Comparison of ENCODE assay signal across 14 mouse cellular contexts in genomic region chr11:105823246-105823645, GRCm38 (mm10).
DNase-seq lines count a peak whose midpoint lies in the region; ATAC-seq and TF ChIP-seq lines count a peak whose summit lies in the region.
"Had no signal": no experiment of that assay in that cellular context is flagged by ENCODE, and none has a peak within 500 bp of the region (broad histone marks: within the 10 kb centered on the region; RNA-seq: fewer than 3 reads in every experiment).

No protein-coding gene starts in this region.

- no peak for TF ChIP-seq CTCF in C2C12 (IDR thresholded peaks at IDR 0.05; ENCODE audit: control insufficient read depth, insufficient read depth, insufficient read length)
- no peak for TF ChIP-seq CTCF in midbrain, postnatal 0 days (IDR thresholded peaks at IDR 0.05)

- peak; percentile 11 to 46 for DNase-seq in layer of hippocampus, adult 18-20 months (ENCODE audit: low spot score in 2 of 2)
- no peak for DNase-seq in layer of hippocampus, postnatal 14 days (ENCODE audit: low spot score in 2 of 2)
- DNase-seq in adrenal gland, postnatal 14 days: peak; percentile 50
- peak; percentile 8 for DNase-seq in retina, embryonic 14.5 days (ENCODE audit: low spot score)
- no peak for DNase-seq in midbrain, postnatal 0 days (ENCODE audit: low spot score)
- DNase-seq in heart, adult 18-20 months: no peak
- DNase-seq: cerebellum, postnatal 10 days; lung, adult 2 months had no signal

- no peak overlapping the region for H3K4me2 ChIP-seq in midbrain, postnatal 0 days (ENCODE audit: low read depth, low read length, poor library complexity, severe bottlenecking)
- H3K4me2 ChIP-seq: kidney, embryonic 15.5 days; limb, embryonic 15.5 days; midbrain, embryonic 15.5 days; neural tube, embryonic 12.5 days had no signal

- H3ac ChIP-seq in C2C12 (ENCODE audit: control insufficient read depth, insufficient read length, low read depth): no peak overlapping the region

- WGBS in midbrain, postnatal 0 days: 60% methylated on average over 1 of the region's 1 CpGs

- no peaks in the 10 kb centered on the region for H3K36me3 ChIP-seq in C2C12 (ENCODE audit: control insufficient read depth, insufficient read depth)
- H3K36me3 ChIP-seq in midbrain, postnatal 0 days (ENCODE audit: insufficient read depth, low read length): no peaks in the 10 kb centered on the region
- H3K36me3 ChIP-seq: forebrain, embryonic 10.5 days; kidney, embryonic 15.5 days; limb, embryonic 15.5 days; neural tube, embryonic 12.5 days had no signal

- no peaks in the 10 kb centered on the region for H3K79me2 ChIP-seq in C2C12 (ENCODE audit: control insufficient read depth, insufficient read depth)

- H3K9me3 ChIP-seq in midbrain, postnatal 0 days (ENCODE audit: low read length): no peaks in the 10 kb centered on the region
- H3K9me3 ChIP-seq: forebrain, embryonic 10.5 days; kidney, embryonic 15.5 days; limb, embryonic 15.5 days; midbrain, embryonic 15.5 days; neural tube, embryonic 12.5 days had no signal

- no peak for ATAC-seq in midbrain, postnatal 0 days (ENCODE audit: low FRiP score)
- ATAC-seq: midbrain, embryonic 15.5 days had no signal

- no peaks in the 10 kb centered on the region for H3K27me3 ChIP-seq in C2C12 (ENCODE audit: control insufficient read depth, insufficient read depth, insufficient read length)
- H3K27me3 ChIP-seq in midbrain, postnatal 0 days (ENCODE audit: insufficient read depth, low read length): no peaks in the 10 kb centered on the region
- H3K27me3 ChIP-seq: kidney, embryonic 15.5 days; limb, embryonic 15.5 days; midbrain, embryonic 15.5 days; neural tube, embryonic 12.5 days had no signal

- no peak overlapping the region for H3K4me3 ChIP-seq in C2C12 (ENCODE audit: insufficient read depth, poor library complexity, severe bottlenecking)
- H3K4me3 ChIP-seq in midbrain, postnatal 0 days (ENCODE audit: low read depth, low read length): no peak overlapping the region
- H3K4me3 ChIP-seq: forebrain, embryonic 10.5 days; kidney, embryonic 15.5 days; limb, embryonic 15.5 days; midbrain, embryonic 15.5 days; neural tube, embryonic 12.5 days had no signal

- H3K9ac ChIP-seq in midbrain, postnatal 0 days (replicated peaks; ENCODE audit: low read length, poor library complexity, severe bottlenecking): no peak overlapping the region
- H3K9ac ChIP-seq: kidney, embryonic 15.5 days; limb, embryonic 15.5 days; midbrain, embryonic 15.5 days; neural tube, embryonic 12.5 days had no signal

- H3K4me1 ChIP-seq in midbrain, postnatal 0 days (ENCODE audit: insufficient read depth, low read length): no peaks in the 10 kb centered on the region
- H3K4me1 ChIP-seq: forebrain, embryonic 10.5 days; kidney, embryonic 15.5 days; limb, embryonic 15.5 days; midbrain, embryonic 15.5 days; neural tube, embryonic 12.5 days had no signal

- no peak overlapping the region for H3K27ac ChIP-seq in midbrain, postnatal 0 days (ENCODE audit: low read depth, low read length)
- H3K27ac ChIP-seq: forebrain, embryonic 10.5 days; kidney, embryonic 15.5 days; limb, embryonic 15.5 days; midbrain, embryonic 15.5 days; neural tube, embryonic 12.5 days had no signal

- no peaks in the 10 kb centered on the region for H3K79me3 ChIP-seq in C2C12 (ENCODE audit: low read depth)

TF ChIP-seq in C2C12, 6 proteins besides CTCF, POLR2A, EP300 and RAD21:
- TF ChIP-seq MAX (IDR thresholded peaks at IDR 0.05): peak; percentile 57
- no peak for TF ChIP-seq MYOD1 (IDR thresholded peaks at IDR 0.05; ENCODE audit: control insufficient read depth, insufficient read length, low read depth)
- TF ChIP-seq CEBPB (IDR thresholded peaks at IDR 0.05; ENCODE audit: low read depth): peak; percentile 98
- peak; percentile 100 for TF ChIP-seq FOSL1 (IDR thresholded peaks at IDR 0.05; ENCODE audit: insufficient read depth, low read length, poor library complexity, severe bottlenecking)
- no peak for TF ChIP-seq USF1 (IDR thresholded peaks at IDR 0.05; ENCODE audit: low read depth)
- no peak for TF ChIP-seq MYOG (IDR thresholded peaks at IDR 0.05; ENCODE audit: control insufficient read depth, extremely low read depth, insufficient read length)

Comparison
In these comparisons a context has a peak if more than half of its experiments do, and no peak if none do; other contexts are left out.
1. DNase-seq: peak in layer of hippocampus, adult 18-20 months (2 of 2), adrenal gland, postnatal 14 days (single experiment) and retina, embryonic 14.5 days (single experiment); none in layer of hippocampus, postnatal 14 days (0 of 2), midbrain, postnatal 0 days (single experiment) and heart, adult 18-20 months (0 of 2).